Mouse (Mus musculus) embryonic facial prominence, embryonic 13.5 days (tissue): ENCODE measurements at regions not wholly inside any gene's neighbourhood (a gene's known extent, or its start where the extent isn't known, plus 50 kb on each side); places are given as distances from the start of the nearest gene placed in this dataset.

Experiments
- ATAC-seq: fragments of 200-750 bp; cut with Nextera tagmentation; 2 replicates; pipeline ENCODE4 v1.8.0; 2017; ENCODE audit warnings: low read depth; ENCODE audit not compliant: insufficient number of reproducible peaks, insufficient read depth, low FRiP score, low TSS enrichment
- H3K27ac ChIP-seq: fragments of 300-500 bp; sonication (generic); 2 replicates; pipeline ENCODE4 v1.5.1; 2015; ENCODE audit warnings: moderate library complexity, mild to moderate bottlenecking, inconsistent platforms
- H3K27me3 ChIP-seq: fragments of 300-500 bp; sonication (generic); 2 replicates; pipeline ENCODE4 v1.6.1; 2015; ENCODE audit warnings: mild to moderate bottlenecking, inconsistent platforms
- H3K36me3 ChIP-seq: fragments of 300-500 bp; sonication (generic); 2 replicates; pipeline ENCODE4 v1.6.1; 2015; ENCODE audit warnings: mild to moderate bottlenecking, inconsistent platforms
- H3K4me1 ChIP-seq: fragments of 300-500 bp; sonication (generic); 2 replicates; pipeline ENCODE4 v1.6.1; 2015; ENCODE audit warnings: inconsistent platforms
- H3K4me2 ChIP-seq: fragments of 300-500 bp; sonication (generic); 2 replicates; pipeline ENCODE4 v1.6.1; 2015; ENCODE audit warnings: moderate library complexity, mild to moderate bottlenecking, inconsistent platforms
- H3K4me3 ChIP-seq: fragments of 300-500 bp; sonication (generic); 2 replicates; pipeline ENCODE4 v1.5.1; 2015; ENCODE audit warnings: mild to moderate bottlenecking, inconsistent platforms
- H3K9ac ChIP-seq: fragments of 300-500 bp; sonication (generic); 2 replicates; pipeline ENCODE4 v1.6.1; 2015; ENCODE audit warnings: mild to moderate bottlenecking, inconsistent platforms
- H3K9me3 ChIP-seq: fragments of 300-500 bp; sonication (generic); 2 replicates; pipeline ENCODE4 v1.6.1; 2016; ENCODE audit warnings: inconsistent platforms
- WGBS: fragments of 180-500 bp; shearing (Covaris S2); methylation state at CpG from one replicate; pipeline ENCODE4 v1.1.7; 2015; ENCODE audit warnings: mixed read lengths; 5-methylcytosine and 5-hydroxymethylcytosine counted together

DNA sequence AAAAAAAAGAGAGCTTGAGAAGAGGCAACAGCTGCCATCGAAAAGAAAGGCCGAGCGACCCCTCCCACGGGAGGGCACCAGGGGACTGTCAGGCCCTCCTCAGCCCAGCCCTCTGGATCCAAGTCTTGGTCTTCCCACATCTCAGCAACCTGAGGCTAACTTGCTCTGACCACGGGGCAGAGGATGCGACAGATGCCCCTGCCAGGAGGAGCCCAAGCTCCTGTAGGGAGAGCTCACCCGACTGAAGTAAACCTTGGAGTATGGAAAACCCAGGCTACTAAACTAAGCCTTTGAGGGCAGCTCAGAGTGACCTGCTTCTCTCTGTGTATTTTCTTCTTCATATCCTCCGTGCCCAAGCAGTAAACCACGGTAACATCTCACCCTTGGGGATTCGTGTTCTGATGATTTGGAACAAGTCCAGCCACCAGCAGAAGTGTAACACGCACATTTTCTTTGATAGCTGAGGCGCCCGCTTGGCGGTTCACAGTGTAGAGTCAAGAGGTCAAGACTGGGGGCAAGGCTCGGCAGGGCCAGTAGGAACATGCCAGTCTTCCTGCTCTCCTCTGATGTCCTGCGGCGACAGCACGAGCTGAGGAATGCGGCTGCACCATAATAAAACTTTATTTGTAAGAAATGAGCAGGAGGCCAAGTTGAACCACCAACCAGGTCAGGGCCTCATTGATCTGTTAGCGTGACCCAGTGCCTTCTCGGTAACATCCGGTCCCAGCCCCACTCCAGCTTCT is 59.0 kb upstream of the A530016L24Rik start:
- Histone ChIP-seq H3K27ac (no peak overlapping the region), H3K27me3 (peaks cover 16% of the 10 kb centered on the region), H3K9me3 (no peaks in the 10 kb centered on the region), H3K4me1 (peaks cover 28% of the 10 kb centered on the region), H3K4me2 (no peak overlapping the region), H3K36me3 (no peaks in the 10 kb centered on the region), H3K4me3 (no peak overlapping the region), H3K9ac (no peak overlapping the region)
- no peak for ATAC-seq
- 46% methylated on average over 22 of the region's 22 CpGs for WGBS

- Histone ChIP-seq H3K27me3 (peaks cover 14% of the 10 kb centered on the region; the same call in 1 of the 2 replicates), H3K27ac (no peak overlapping the region), H3K4me3 (no peak overlapping the region), H3K9me3 (no peaks in the 10 kb centered on the region), H3K4me1 (peaks cover 47% of the 10 kb centered on the region), H3K9ac (no peak overlapping the region), H3K36me3 (no peaks in the 10 kb centered on the region), H3K4me2 (no peak overlapping the region)
- WGBS = 14% methylated on average over 12 of the region's 12 CpGs
- ATAC-seq = no peak
Measured at GRCm38 (mm10) chr12:112433315-112433714, 55.9 kb upstream of the A530016L24Rik start.

- no peaks in the 10 kb centered on the region for H3K9me3 ChIP-seq
- peaks cover 53% of the 10 kb centered on the region for H3K4me1 ChIP-seq
- WGBS = 53% methylated on average over 3 of the region's 3 CpGs
- H3K36me3 ChIP-seq = no peaks in the 10 kb centered on the region
- H3K4me3 ChIP-seq = no peak overlapping the region
- H3K4me2 ChIP-seq = peak overlapping the region; percentile 18
- peaks cover 15% of the 10 kb centered on the region; the same call in 1 of the 2 replicates for H3K27me3 ChIP-seq
- no peak for ATAC-seq
- H3K9ac ChIP-seq = no peak overlapping the region
- H3K27ac ChIP-seq = peak overlapping the region; percentile 68
Measured at GRCm38 (mm10) chr12:112434673-112435294, 54.5 kb upstream of the A530016L24Rik start.

GRCm38 (mm10) chr12:112435295-112436110 is 53.7 kb upstream of the A530016L24Rik start:
- no peaks in the 10 kb centered on the region for H3K9me3 ChIP-seq
- peaks cover 15% of the 10 kb centered on the region; the same call in 1 of the 2 replicates for H3K27me3 ChIP-seq
- peak overlapping the region; percentile 18 for H3K4me2 ChIP-seq
- 0 out of 2 replicates have a peak, but pooled peaks have one; percentile 27 for ATAC-seq
- peak overlapping the region; percentile 68 for H3K27ac ChIP-seq
- H3K9ac ChIP-seq = peak overlapping the region; percentile 21; the same call in 1 of the 2 replicates
- peaks cover 49% of the 10 kb centered on the region for H3K4me1 ChIP-seq
- no peak overlapping the region for H3K4me3 ChIP-seq
- WGBS = 35% methylated on average over 21 of the region's 21 CpGs
- H3K36me3 ChIP-seq = no peaks in the 10 kb centered on the region

DNA sequence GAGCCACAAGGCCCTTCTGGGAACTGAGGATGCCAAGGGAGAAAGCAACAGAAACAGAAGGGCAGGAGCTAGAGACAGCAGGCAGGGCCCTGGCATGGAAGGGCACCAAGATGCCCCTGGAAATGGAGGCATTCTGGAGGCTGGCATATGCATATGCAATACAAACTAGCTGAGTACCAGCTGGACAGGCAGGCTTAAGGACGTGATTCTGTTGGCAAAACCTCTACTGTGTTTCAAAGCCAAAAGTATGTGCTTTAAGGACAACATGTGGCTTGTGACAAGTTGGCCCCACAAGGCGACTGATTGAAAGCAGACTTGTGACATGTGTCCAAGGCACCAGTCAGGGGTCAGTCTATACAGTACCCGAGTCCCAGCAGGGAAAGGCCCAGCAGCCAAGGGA is 52.2 kb upstream of the A530016L24Rik start:
- Histone ChIP-seq H3K4me2 (no peak overlapping the region), H3K27ac (no peak overlapping the region), H3K9ac (no peak overlapping the region), H3K4me3 (no peak overlapping the region), H3K9me3 (no peaks in the 10 kb centered on the region), H3K36me3 (no peaks in the 10 kb centered on the region), H3K27me3 (peaks cover 13% of the 10 kb centered on the region; the same call in 1 of the 2 replicates), H3K4me1 (peaks cover 45% of the 10 kb centered on the region)
- 41% methylated on average over 3 of the region's 3 CpGs for WGBS
- no peak for ATAC-seq

- ATAC-seq = no peak
- H3K4me2 ChIP-seq = no peak overlapping the region
- no peaks in the 10 kb centered on the region for H3K9me3 ChIP-seq
- H3K4me3 ChIP-seq = no peak overlapping the region
- H3K9ac ChIP-seq = no peak overlapping the region
- 78% methylated on average over 8 of the region's 8 CpGs for WGBS
- H3K27ac ChIP-seq = no peak overlapping the region
- no peaks in the 10 kb centered on the region for H3K36me3 ChIP-seq
- peaks cover 49% of the 10 kb centered on the region for H3K4me1 ChIP-seq
- H3K27me3 ChIP-seq = peaks cover 4% of the 10 kb centered on the region; the same call in 1 of the 2 replicates
Measured at GRCm38 (mm10) chr12:112438206-112438605, 51.0 kb upstream of the A530016L24Rik start.
